Mouse (Mus musculus) erythroblast, adult 5-6 weeks (primary cell): ENCODE results near the gene Skor1. TPM values are rescaled to one million over a fixed set of nuclear protein-coding genes. Genes with fewer than 3 reads are reported as not detected.

Source experiments
- ATAC-seq: replicated peaks from 2 replicates; pipeline ENCODE4 v1.8.0; 2016; ENCODE audit warnings: moderate number of reproducible peaks, mild to moderate bottlenecking, moderate TSS enrichment, inconsistent platforms; ENCODE audit not compliant: poor library complexity, low FRiP score, severe bottlenecking
- total RNA-seq, 2 experiments: library from RNA; stranded (forward) in 1 of 2; stranded (reverse) in 1 of 2; fragments of 150-400 nt in 1 of 2; fragments of 200-764, 138-1000 nt in 1 of 2; gene quantifications; 2 replicates each; pipeline versions ENCODE4 v1.2.3 to v1.2.4; 2015 to 2017; ENCODE audit warnings: low replicate concordance in 2 of 2

Gene Skor1
- total RNA-seq, 2 experiments from 2014 or later, result not detected

GRCm38 (mm10) chr9:63099344-63099743 lies 49.4 kb downstream of the Skor1 start:
- no peak for ATAC-seq

GRCm38 (mm10) chr9:63098887-63099286 lies 49.9 kb downstream of the Skor1 start:
- no peak for ATAC-seq

- ATAC-seq, result no peak
These were observed 51.6 kb downstream of the Skor1 start for GRCm38 (mm10) chr9:63097204-63097603.

- no peak for ATAC-seq
These were observed 54.7 kb downstream of the Skor1 start for GRCm38 (mm10) chr9:63094030-63094429.

- no peak for ATAC-seq
These were observed 56.2 kb downstream of the Skor1 start for GRCm38 (mm10) chr9:63092567-63092966.

- ATAC-seq, result no peak
These were observed 56.7 kb downstream of the Skor1 start for GRCm38 (mm10) chr9:63091971-63092528.

- no peak for ATAC-seq
These were observed 57.5 kb downstream of the Skor1 start for GRCm38 (mm10) chr9:63091101-63091921.

GRCm38 (mm10) chr9:63089141-63089540 lies 59.6 kb downstream of the Skor1 start:
- ATAC-seq, result no peak

Other genes with a start within 250 kb of the Skor1 start
- gene Pias1, start 161.0 kb downstream of the Skor1 start, total RNA-seq (2015; ENCODE audit: low replicate concordance), result 29.0 and 45.0 TPM in 2 replicates
- 20.1 and 26.5 TPM in 2 replicates for gene Pias1, start 161.0 kb downstream of the Skor1 start, total RNA-seq (2017; ENCODE audit: low replicate concordance)
- gene Map2k5, start 228.9 kb upstream of the Skor1 start, total RNA-seq (2015; ENCODE audit: low replicate concordance), result 3.1 and 8.2 TPM in 2 replicates
- 4.6 and 6.8 TPM in 2 replicates for gene Map2k5, start 228.9 kb upstream of the Skor1 start, total RNA-seq (2017; ENCODE audit: low replicate concordance)